Mouse (Mus musculus) Muller cell, postnatal 12 days (primary cell): ENCODE measurements around the gene Nxpe3.
"Not testable (repeated sequence)": the region's sequence is repeated elsewhere in the genome, so short reads cannot be mapped to it uniquely, and the experiment has no call there.

ENCODE experiments used
- DNase-seq: peaks from one replicate; pipeline ENCODE4 v3.0.0-alpha.2; 2015; ENCODE audit errors: inconsistent ontology term

The Nxpe3 gene

DNA sequence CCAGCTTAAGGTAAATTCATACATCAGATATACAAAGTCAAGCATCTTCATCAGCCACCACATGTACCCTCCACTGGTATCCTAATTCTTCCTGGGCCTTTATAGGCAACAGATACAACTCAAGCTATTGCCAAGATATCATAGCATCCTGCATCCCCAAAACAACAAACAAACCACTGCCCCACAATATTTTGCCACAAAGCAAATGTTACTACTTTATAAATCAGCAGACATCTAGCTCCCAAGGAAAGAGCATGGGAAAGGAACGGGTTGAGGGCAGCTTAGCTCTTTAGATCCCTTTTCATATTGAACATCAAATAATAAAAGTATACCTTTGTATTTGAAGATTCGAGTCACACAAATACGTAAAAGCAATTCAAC lies 57.0 kb downstream of the Nxpe3 start:
- no peak for DNase-seq

- not testable (repeated sequence) for DNase-seq
Measured at GRCm38 (mm10) chr16:55837653-55838052, 57.4 kb downstream of the Nxpe3 start.

DNA sequence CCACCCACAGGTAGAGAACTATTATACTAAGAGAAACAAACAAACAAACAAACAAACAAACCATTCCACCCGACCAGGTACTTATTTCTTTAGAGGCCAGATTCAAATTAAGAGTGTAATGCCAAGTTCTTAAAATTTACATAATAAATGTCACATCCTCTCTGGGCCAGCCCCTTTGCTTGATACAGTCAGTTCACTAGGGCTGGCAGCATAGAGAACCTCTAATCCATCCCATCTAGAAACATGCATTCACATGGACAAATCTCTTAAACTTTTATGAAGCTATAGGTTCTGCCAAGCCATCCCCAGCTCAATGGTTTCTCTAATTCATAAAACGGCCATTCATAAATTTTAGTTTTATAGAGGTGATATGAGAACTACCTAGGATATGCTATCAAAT lies 57.9 kb downstream of the Nxpe3 start:
- no peak for DNase-seq

DNA sequence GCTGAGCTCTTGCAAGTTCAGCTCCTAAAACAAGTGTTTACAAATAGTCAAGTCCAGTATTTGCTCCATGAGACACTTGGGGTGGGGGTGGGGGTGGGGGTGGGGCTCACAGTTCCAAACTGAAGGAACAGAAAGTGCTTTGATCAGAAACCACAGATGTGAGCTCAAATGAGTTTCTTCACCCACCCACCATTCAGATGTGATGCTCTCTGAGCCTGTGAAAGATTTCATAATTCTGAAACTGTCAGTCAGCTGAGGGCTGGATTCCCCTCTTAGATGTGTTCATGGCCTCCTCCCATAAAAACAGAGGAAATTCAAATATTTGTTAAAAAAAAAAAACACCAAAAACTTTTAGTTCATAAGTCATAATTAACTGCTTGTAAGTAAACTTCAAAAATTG lies 59.3 kb downstream of the Nxpe3 start:
- DNase-seq = no peak

DNA sequence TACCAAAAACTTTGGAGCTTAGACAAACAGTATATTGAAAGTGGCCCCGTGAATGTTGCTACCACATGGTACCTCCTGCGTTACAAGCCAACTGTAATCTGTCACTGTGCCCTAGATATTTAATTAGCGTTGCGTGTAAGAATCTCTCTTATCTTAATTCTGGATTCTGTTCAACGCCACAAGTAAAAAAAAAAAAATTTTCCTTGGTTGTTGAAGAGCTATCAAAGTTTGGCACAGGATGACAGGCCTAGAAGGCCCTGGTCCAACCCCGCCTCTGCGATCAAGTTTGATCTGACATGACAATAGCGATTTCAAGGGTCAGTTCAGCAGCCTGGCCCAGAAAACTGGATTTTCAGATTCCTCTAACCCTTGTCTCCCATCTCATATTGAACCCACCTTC lies 62.5 kb downstream of the Nxpe3 start:
- DNase-seq = peak; percentile 65

GRCm38 (mm10) chr16:55832040-55832439 lies 63.0 kb downstream of the Nxpe3 start:
- DNase-seq = no peak

- DNase-seq = no peak
Measured at GRCm38 (mm10) chr16:55831451-55831850, 63.6 kb downstream of the Nxpe3 start.

GRCm38 (mm10) chr16:55823398-55824155 lies 71.5 kb downstream of the Nxpe3 start:
- DNase-seq = peak; percentile 72

DNA sequence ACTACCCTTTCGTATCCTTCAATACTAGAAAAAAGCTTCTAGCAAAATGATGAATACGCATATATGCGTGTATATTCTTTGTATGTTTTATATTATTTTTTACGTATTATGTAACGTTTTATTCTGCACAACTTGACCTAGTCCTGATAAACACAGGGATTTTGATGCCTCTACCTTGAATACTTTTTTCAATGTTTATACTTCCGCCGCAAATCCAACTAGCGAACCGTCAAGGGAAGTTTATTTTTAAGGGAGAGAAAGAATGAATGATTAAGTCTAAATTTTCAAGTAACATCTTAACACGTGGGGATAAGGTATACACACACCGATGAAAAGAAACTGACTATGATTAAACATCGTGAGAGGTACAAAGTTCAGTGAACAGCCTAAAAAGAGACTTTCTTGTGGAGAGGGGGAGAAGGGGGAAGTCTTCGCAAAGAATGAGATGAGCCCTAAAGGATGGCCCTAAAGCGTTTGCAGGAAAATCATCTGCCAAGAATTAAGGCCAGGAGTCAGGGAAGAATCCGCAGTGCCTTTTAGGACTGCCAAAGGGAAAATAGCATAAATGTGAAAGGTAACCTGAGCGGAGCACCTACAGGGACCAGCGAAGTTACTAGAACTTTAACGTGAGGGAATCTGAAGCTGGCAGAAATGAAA lies 72.2 kb downstream of the Nxpe3 start:
- no peak for DNase-seq

- peak; percentile 99 for DNase-seq
Measured at GRCm38 (mm10) chr16:55821997-55822740, 72.9 kb downstream of the Nxpe3 start.

DNA sequence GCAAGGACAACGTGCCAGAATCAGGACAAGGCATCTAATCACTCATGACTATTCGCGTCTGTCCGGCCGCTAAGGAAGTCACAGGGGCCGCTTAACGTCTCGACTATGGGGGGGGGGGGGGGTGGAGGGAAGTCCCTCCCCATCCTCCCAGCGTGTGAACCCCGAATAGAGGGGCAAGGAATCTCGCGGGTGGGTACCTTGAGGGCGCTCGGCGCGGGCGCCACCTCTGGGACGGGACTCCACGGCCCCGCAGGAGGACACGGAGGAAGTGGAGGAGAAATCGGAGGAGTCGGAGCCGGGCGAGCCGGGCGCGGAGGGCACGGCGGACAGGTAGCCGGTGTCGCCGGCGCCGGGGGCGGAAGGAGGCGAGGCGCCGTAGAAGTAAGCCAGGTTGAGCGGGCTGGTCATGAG lies 73.5 kb downstream of the Nxpe3 start:
- DNase-seq = no peak

DNA sequence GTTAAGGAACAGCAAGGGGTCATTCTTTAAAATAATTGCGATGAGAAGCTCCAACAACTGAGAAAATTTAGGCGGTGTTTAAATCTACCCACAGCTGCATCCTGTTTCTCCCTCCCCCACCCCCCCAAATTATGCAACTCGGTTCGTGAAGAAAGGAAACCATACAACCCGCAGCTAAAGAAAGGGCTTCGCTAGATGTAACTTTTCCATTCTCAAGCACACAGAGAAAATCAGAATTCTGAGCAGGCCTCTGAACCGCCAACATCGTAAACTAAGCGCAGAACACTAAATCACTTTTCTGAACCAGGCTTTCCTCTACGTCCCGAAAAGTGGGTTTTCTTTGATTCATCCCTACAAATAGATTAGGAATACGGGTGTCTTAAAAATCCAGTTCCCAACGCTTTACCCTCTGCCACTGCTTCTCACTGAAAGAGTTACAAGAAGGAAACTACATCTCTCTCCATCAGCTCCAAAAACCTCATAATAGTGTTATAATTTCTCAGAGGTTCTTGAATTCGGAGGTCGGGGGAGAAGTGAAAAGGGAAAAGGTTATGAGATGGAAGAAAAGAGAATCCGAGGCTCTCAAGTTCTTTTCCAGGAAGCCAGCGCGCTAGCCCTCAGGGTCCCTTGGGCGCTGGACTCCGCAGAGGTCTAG lies 74.0 kb downstream of the Nxpe3 start:
- peak; percentile 69 for DNase-seq

DNA sequence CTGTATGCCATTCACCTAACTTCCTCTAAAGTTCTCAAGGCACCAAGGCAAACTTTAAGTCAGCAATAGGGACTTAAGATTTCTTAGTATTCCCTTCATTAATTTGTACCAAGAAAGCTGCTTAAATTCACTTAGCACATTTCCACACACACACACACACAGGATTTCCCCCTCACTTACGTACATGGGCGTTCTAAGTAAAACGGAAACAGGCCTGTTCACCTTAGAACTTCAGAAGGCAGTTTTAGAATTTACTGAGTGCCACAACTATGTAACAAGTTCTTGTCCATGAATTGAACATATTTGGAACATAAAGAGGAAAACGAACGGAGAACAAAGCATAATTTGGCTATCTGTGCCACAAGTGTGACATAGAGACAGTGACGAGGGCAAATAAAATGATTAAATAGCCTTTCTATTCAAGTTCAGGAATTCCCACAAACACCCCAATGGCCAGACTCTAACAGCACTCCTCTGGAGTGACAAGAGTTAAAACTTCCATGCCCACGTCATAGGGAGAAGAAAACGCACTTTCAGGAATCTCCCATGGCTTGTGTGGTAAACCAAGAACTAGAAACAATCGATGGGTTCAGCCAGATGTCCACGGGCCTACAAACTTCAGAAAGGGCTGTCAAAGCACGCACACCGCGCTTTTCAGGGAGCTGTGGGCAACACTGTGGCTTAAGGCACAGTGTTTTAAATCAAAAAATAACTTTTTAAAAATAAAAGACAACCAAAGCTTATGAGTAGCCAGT lies 74.7 kb downstream of the Nxpe3 start:
- peak; percentile 70 for DNase-seq

- peak; percentile 92 for DNase-seq
Measured at GRCm38 (mm10) chr16:55819186-55819861, 75.8 kb downstream of the Nxpe3 start.

DNA sequence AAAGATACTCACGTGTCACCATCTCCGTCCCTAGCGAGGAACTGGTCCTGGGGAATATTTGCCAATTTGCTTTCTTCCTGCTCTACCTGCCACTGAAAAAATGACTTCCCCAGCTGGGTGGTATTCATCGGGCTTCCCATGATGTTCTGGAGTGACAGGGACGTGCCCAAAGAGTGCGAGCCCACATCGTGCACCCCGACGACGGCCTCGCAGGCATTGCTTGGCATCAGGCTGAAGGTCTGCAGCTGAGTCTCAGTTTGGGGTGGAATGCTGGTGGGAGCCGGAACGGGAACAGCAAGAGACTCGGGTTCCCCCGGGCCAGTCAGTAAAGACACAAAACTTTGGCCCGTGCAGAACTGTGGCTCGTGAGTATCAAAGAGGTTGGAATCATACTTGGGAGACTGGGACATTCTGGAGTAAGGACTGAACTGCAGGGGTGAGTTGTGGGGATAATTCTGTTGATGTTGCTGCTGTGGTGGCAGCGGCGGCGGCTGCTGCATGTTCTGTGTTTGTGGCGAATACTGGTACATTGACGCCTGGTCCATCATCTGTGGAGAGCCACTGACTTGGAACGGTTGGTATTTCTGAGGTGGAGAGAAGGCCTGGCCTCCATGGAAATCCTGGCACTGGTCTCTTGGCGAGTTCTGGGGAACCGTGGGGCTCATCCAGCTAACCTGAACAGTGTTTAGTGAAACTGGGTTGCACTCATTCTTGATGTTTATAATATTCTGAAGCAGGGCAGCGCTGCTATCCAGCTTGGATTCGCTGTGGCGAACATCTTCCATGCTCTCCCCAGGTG lies 77.2 kb downstream of the Nxpe3 start:
- DNase-seq = no peak

DNA sequence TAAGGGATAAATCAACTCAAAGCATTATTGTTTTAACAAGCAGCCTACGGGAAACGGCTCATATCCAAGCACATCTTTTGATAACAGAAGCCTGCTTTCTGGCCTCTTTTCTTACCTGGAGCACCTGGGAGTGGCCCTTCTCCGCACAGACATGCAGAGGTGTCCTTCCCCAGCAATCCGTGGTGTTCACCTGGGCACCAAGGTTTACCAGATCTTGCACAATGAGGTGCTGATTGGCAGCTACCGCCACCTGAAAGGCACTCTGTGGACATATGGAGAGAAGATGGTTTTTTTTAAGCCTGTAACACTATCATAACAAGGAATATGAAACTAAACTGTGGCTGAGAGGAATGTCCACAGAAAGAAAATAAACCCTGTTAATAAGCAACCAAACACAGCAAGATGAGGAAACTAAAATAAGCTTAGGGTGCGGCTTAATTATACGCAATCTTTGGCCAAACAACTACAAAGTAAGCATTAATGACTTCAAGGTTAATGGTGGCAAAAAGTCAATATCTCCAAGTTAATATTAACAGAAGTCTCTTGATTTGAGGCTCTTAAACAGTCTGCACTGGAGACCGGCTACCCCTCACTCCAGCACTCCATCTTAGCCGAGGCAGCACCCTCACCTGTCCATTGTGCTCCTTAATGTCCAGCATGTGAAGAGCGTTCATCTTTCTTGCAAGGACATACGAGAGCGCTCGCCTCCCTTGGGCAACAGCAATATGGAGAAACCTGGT lies 78.7 kb downstream of the Nxpe3 start:
- DNase-seq = no peak

GRCm38 (mm10) chr16:55815466-55815865 lies 79.6 kb downstream of the Nxpe3 start:
- no peak for DNase-seq

DNA sequence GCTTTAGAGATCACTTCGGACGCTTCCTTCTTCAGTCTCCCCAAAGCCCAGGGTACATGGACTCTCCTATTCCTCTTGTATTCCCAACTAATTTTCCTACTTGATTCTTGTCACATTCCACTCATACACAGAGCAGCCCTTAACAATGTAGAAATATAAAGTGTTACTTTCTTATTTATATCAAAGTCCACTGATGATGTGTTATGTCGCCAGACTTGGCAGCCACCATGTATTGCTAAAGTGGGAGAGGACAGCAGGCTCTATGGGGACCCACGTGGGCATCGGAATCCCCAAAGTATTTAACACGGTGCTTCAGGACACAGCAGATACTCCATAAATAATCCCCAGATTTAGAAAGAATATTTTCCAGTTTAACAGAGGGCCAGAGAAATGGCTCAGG lies 80.4 kb downstream of the Nxpe3 start:
- no peak for DNase-seq

DNA sequence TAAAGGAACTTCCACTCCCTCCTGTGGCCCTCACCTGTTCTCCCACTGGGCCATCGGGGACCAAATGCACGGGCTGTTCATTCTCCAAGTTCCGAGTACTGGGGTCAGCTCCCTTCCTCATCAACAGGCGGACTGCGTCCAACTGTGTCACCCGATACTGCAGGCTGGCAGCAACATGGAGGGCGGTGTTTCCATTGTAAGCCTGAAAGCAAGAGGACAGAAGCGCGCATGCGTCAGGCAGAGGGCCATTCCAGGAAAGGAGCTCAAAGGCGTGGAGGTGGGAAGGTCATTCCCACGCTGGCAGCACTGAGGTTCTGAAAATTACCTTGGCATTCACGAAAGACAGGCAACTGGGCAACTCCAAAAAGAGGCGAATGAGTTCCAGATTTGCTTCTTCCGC lies 81.2 kb downstream of the Nxpe3 start:
- DNase-seq = no peak
